Mouse (Mus musculus) intestine, embryonic 14.5 days (tissue): ENCODE data around the gene Amfr. TPM values are rescaled to one million over a fixed set of nuclear protein-coding genes. Genes with fewer than 3 reads are reported as not detected.

Experiments used
- ATAC-seq: fragments of 200-750 bp; cut with Nextera tagmentation; replicated peaks from 2 replicates; pipeline ENCODE4 v1.8.0; 2017; ENCODE audit warnings: low read depth, moderate number of reproducible peaks, moderate TSS enrichment, moderate library complexity; ENCODE audit not compliant: low FRiP score, low TSS enrichment
- DNase-seq: peaks from one replicate; pipeline ENCODE4 v3.0.0-alpha.2; 2018; ENCODE audit warnings: low spot score
- H3K27ac ChIP-seq: fragments of 300-500 bp; sonication (generic); 2 replicates; pipeline ENCODE4 v1.5.1; 2014; ENCODE audit warnings: low read depth, mild to moderate bottlenecking, control low read depth
- H3K27me3 ChIP-seq: fragments of 300-500 bp; sonication (generic); replicated peaks from 2 replicates; pipeline ENCODE4 v1.6.1; 2014; ENCODE audit warnings: low read length, control low read depth; ENCODE audit not compliant: control insufficient read depth, insufficient read depth
- H3K36me3 ChIP-seq: fragments of 300-500 bp; sonication (generic); 2 replicates; pipeline ENCODE4 v1.6.1; 2014; ENCODE audit warnings: low read length, control low read depth; ENCODE audit not compliant: control insufficient read depth, insufficient read depth
- H3K4me1 ChIP-seq: fragments of 300-500 bp; sonication (generic); replicated peaks from 2 replicates; pipeline ENCODE4 v1.6.1; 2014; ENCODE audit warnings: low read length, control low read depth, mixed read lengths; ENCODE audit not compliant: control insufficient read depth, insufficient read depth
- H3K4me2 ChIP-seq: fragments of 300-500 bp; sonication (generic); 2 replicates; pipeline ENCODE4 v1.6.1; 2014; ENCODE audit warnings: low read length
- H3K4me3 ChIP-seq: fragments of 300-500 bp; sonication (generic); 2 replicates; pipeline ENCODE4 v1.5.1; 2014; ENCODE audit warnings: low read depth, low read length, control low read depth, mixed read lengths
- H3K9ac ChIP-seq: fragments of 300-500 bp; sonication (generic); 2 replicates; pipeline ENCODE4 v1.6.1; 2014; ENCODE audit warnings: mild to moderate bottlenecking, low read length
- H3K9me3 ChIP-seq: fragments of 300-500 bp; sonication (generic); 2 replicates; pipeline ENCODE4 v1.6.1; 2016; ENCODE audit warnings: low read length, control low read depth; ENCODE audit not compliant: control insufficient read depth
- WGBS: fragments of 180-500 bp; shearing (Covaris S2); extraction: QIAGEN DNeasy Blood & Tissue Kit; methylation state at CpG from one replicate; pipeline ENCODE4 v1.1.7; 2014; 5-methylcytosine and 5-hydroxymethylcytosine counted together
- polyA plus RNA-seq: library from polyadenylated mRNA; unstranded; fragments of >200 nt; fragmentation: Nextera tagmentation; extraction: Ambion mirVana; gene quantifications from 2 replicates; pipeline ENCODE4 v1.2.1, GENCODE M21; 2014

Amfr gene
- polyA plus RNA-seq, 1 experiment from 2014 or later = 47.8 TPM

GRCm38 (mm10) chr8:93974602-93975186 is 37.9 kb downstream of the Amfr start:
- Histone ChIP-seq H3K27me3 (no peaks in the 10 kb centered on the region), H3K9me3 (no peaks in the 10 kb centered on the region), H3K4me3 (no peak overlapping the region), H3K36me3 (peaks cover 88% of the 10 kb centered on the region), H3K27ac (no peak overlapping the region), H3K9ac (no peak overlapping the region), H3K4me1 (no peaks in the 10 kb centered on the region), H3K4me2 (no peak overlapping the region)
- ATAC-seq (no peak), DNase-seq (no peak)
- WGBS = 76% methylated on average over 11 of the region's 11 CpGs

GRCm38 (mm10) chr8:93973831-93974375 is 38.7 kb downstream of the Amfr start:
- no peak for ATAC-seq
- WGBS = 93% methylated on average over 13 of the region's 13 CpGs

GRCm38 (mm10) chr8:93972971-93973734 is 39.5 kb downstream of the Amfr start:
- Histone ChIP-seq H3K36me3 (peaks cover 74% of the 10 kb centered on the region), H3K9me3 (no peaks in the 10 kb centered on the region)
- DNase-seq = no peak

More at GRCm38 (mm10) chr8:93973831-93974375, 38.7 kb downstream of the Amfr start:
- no peaks in the 10 kb centered on the region for H3K27me3 ChIP-seq
- H3K4me1 ChIP-seq = no peaks in the 10 kb centered on the region
- H3K4me2 ChIP-seq = no peak overlapping the region
- H3K4me3 ChIP-seq = no peak overlapping the region
- no peak for DNase-seq
- H3K9me3 ChIP-seq = no peaks in the 10 kb centered on the region
- H3K9ac ChIP-seq = no peak overlapping the region
- H3K27ac ChIP-seq = no peak overlapping the region
- peaks cover 81% of the 10 kb centered on the region for H3K36me3 ChIP-seq

GRCm38 (mm10) chr8:93972211-93972610 is 40.4 kb downstream of the Amfr start:
- ATAC-seq = no peak
- Histone ChIP-seq H3K36me3 (peaks cover 65% of the 10 kb centered on the region), H3K27ac (no peak overlapping the region), H3K9me3 (no peaks in the 10 kb centered on the region), H3K27me3 (no peaks in the 10 kb centered on the region), H3K4me2 (no peak overlapping the region), H3K4me3 (no peak overlapping the region), H3K9ac (no peak overlapping the region), H3K4me1 (no peaks in the 10 kb centered on the region)
- DNase-seq = no peak
- 92% methylated on average over 5 of the region's 5 CpGs for WGBS

More at GRCm38 (mm10) chr8:93972971-93973734, 39.5 kb downstream of the Amfr start:
- Histone ChIP-seq H3K9ac (no peak overlapping the region), H3K27me3 (no peaks in the 10 kb centered on the region), H3K4me3 (no peak overlapping the region), H3K4me2 (no peak overlapping the region), H3K27ac (no peak overlapping the region), H3K4me1 (no peaks in the 10 kb centered on the region)
- no peak for ATAC-seq
- 82% methylated on average over 14 of the region's 14 CpGs for WGBS

GRCm38 (mm10) chr8:93971451-93971850 is 41.2 kb downstream of the Amfr start:
- Histone ChIP-seq H3K4me3 (no peak overlapping the region), H3K9ac (no peak overlapping the region), H3K4me1 (no peaks in the 10 kb centered on the region), H3K4me2 (no peak overlapping the region), H3K36me3 (peaks cover 60% of the 10 kb centered on the region), H3K27ac (no peak overlapping the region), H3K27me3 (no peaks in the 10 kb centered on the region), H3K9me3 (no peaks in the 10 kb centered on the region)
- WGBS = 85% methylated on average over 10 of the region's 10 CpGs
- DNase-seq = no peak
- ATAC-seq = no peak

GRCm38 (mm10) chr8:93969626-93970340 is 42.9 kb downstream of the Amfr start:
- no peak overlapping the region for H3K9ac ChIP-seq
- no peak overlapping the region for H3K4me2 ChIP-seq
- H3K36me3 ChIP-seq = peaks cover 43% of the 10 kb centered on the region
- DNase-seq (no peak), ATAC-seq (no peak)
- no peaks in the 10 kb centered on the region for H3K4me1 ChIP-seq
- H3K27me3 ChIP-seq = no peaks in the 10 kb centered on the region
- H3K27ac ChIP-seq = no peak overlapping the region
- H3K9me3 ChIP-seq = no peaks in the 10 kb centered on the region
- WGBS = 72% methylated on average over 7 of the region's 7 CpGs
- no peak overlapping the region for H3K4me3 ChIP-seq

- H3K4me3 ChIP-seq = no peak overlapping the region
- peaks cover 31% of the 10 kb centered on the region for H3K36me3 ChIP-seq
- 57% methylated on average over 6 of the region's 6 CpGs for WGBS
- H3K9ac ChIP-seq = no peak overlapping the region
- no peaks in the 10 kb centered on the region for H3K4me1 ChIP-seq
- DNase-seq (no peak), ATAC-seq (no peak)
- H3K4me2 ChIP-seq = no peak overlapping the region
- H3K27ac ChIP-seq = no peak overlapping the region
- no peaks in the 10 kb centered on the region for H3K27me3 ChIP-seq
- no peaks in the 10 kb centered on the region for H3K9me3 ChIP-seq
These were observed 44.3 kb downstream of the Amfr start for GRCm38 (mm10) chr8:93968293-93968692.

GRCm38 (mm10) chr8:93960909-93961308 is 51.7 kb downstream of the Amfr start:
- Histone ChIP-seq H3K4me3 (no peak overlapping the region), H3K27me3 (no peaks in the 10 kb centered on the region), H3K36me3 (no peaks in the 10 kb centered on the region), H3K4me2 (no peak overlapping the region), H3K9me3 (no peaks in the 10 kb centered on the region), H3K27ac (no peak overlapping the region), H3K9ac (no peak overlapping the region), H3K4me1 (no peaks in the 10 kb centered on the region)
- 69% methylated on average over 6 of the region's 6 CpGs for WGBS
- ATAC-seq (no peak), DNase-seq (no peak)
